Mouse (Mus musculus): ENCODE measurements around the gene Map3k15. TPM values are rescaled to one million over a fixed set of nuclear protein-coding genes. Genes with fewer than 3 reads are reported as not detected.
A peak's percentile ranks its signal among the peaks of the same experiment; 100 is the strongest.

Gene Map3k15
- total RNA-seq, 2 experiments from 2014 or later, result 0.38 to 0.50 TPM

DNA sequence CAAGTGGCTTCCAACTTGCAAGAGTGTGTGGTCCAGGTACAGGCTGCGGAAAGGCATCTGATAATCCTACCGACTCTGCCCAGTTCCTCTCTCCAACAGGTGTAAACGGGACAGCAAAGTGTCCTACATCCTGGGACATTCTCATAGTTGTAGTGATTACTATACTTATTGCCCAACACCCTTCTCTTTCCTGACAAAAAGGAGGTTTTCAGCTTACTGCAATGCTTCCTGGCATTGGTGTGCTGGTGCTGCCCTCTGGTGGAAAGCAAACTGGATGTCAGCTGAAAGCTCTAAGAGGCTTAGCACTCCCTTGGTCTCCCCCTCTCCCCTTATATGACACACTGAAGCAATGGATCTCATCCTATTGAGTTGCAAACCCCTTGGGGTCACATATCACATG, 128.4 kb downstream of the Map3k15 start:
- intact Hi-C loops (cut with DNase I), result loop anchor here (5.0 to 10.0 kb wide), 5 partner anchors 129 to 674 kb away; partner anchors contain the start of genes Map3k15 and Sh3kbp1
- DNase-seq, result peak; percentile 50 to 70

DNA sequence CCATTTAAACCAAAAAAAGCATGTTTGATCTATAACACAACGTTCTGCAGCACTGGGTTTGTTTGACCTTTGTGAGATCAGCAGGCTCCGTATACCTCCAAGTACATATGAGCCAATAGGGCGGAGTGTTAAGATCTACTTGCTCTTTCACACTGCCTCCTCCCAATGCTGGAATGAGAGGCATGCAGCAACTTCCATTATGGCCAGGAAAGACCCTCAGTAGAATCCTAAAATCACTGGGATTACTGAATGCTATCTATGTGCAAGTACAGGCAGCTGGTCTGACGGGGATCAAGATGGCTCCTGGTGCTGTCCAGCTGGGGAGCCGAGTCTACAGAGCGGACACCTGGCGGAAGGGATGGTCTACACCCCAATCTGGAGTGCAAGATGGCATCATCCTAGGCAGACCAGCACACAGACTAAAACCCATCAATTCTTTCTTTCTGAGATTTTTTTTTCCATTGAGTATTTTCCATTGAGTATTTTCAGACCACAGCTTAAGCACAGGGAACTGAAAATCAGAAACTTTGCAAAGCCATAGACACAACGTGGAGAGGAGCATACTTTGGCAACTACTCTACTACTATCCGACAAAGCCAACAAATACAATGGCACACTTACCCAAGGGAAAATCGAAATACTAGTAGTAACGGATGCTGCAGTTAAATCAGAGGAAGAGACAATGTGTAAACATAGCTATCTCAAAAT, 146.1 kb downstream of the Map3k15 start:
- intact Hi-C loops (cut with DNase I), result no loop called here
- no peak for DNase-seq

DNA sequence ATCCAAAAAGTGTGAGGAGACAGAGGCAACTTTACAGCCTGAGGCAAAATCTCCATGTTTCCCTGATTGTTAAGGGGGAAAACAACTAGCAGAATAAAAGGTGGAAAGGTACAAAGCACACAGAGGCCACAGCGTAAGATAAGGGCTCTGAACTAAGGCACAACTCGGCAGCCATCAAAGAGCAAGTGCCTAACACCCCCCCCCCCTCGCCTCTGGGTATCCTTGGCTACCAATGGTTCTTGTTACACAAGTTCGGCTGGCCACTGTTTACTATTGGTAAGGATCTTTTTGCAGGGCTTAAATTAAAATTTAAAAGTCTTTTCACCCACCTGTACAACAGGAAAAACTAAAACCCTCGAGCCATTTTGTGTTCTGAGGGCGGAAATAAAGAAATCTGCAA, 147.5 kb downstream of the Map3k15 start:
- intact Hi-C loops (cut with DNase I), result no loop called here
- no peak for DNase-seq

DNA sequence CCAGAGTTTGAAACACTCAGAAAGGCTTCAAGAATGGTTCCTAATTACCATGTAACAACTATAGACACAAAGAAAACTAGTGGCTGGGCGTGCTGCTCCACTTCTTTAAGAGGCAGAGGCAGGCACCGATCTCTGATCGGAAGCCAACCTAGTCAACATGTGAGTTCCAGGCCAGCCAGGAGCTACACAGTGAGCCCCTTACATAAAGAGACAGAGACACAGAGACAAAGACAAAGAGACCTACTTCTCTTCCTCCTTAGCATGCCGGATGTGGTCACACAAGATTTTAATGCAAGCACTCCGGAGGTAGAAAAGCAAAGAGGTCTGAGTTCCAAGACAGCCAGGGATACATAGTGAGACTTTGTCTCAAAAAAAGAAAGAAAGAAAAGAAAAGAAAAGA, 147.9 kb downstream of the Map3k15 start:
- DNase-seq, result no peak
- intact Hi-C loops (cut with DNase I), result no loop called here

DNA sequence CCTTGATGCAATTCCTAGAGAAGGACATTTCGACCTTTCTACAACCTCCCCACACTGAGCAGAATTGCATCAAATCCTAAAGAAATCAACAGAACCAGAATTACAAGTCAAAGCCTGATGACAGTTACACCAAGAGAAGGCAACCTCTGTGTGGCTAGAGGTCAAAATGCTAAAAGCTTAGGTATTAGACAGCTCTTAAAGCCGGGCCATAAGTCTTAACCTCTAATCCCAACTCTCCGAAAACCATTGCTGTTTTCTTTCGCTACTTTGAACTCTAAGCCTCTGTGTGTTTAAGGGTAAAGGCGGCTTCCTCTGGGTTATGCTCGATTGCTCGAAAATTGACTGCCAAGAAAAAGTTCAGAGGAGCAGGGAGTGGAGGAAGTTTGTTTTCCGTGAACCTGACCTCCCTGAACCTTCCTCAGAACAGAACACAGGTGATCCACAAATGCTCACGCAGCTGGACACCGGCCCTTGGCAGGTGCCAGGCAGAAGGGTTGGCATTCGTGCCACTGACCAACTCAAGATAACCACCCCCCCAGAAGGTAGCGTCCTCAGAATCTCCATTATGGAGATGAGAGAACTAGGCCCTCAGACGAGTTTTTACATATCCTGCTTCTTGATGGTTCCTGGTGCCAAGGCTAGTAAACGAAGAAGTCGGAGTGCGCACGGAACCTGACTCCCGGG, 149.1 kb downstream of the Map3k15 start:
- intact Hi-C loops (cut with DNase I), result no loop called here
- no peak for DNase-seq

DNA sequence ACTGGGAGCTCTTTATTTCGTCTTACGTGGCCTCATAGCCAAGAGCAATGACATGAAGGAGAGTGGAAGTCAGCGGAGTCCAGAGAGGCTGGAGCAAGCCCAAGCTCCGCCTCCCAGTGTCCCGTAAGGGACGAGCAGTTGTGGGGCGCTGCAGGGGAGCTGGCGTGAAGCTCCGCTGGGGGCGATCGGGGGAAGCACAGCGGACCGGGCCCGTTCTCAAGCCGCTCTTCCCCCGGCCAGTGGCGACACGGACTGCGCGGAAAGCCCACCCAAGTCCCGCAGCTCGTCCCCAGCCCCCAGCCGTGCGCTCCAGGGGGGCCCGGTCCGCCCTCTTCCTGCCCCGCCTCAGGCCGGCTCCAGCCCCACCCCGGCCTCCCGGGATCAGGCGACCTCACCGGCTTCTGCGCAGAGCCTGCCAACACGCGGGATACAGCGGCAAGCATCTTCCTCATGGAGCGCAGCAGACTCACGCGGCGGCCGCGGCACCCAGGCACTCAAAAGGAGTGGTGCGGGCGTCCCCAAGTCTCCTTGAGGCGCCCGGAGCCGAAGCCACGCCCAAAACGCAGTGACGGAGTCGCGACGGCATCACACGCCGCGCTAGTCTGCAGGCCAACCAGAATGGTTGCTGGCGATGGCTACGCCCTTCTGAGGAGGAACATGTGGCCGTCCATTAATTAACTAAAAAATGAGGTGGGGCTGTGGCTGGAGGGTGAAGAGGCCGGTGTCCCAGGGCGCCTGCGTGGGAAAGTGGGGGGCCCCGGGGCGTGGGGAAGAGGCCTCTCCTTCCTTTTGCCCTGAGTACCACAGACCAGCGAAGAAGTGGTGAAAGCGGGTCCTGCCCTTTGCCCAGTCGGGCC, 149.9 kb downstream of the Map3k15 start, which contains the start of gene Pdha1:
Pdha1 (minus strand) TSS at position 553 of the 857 bp plus-strand sequence.
- intact Hi-C loops (cut with DNase I), result no loop called here
- DNase-seq, result peak; percentile 89 to 92

DNA sequence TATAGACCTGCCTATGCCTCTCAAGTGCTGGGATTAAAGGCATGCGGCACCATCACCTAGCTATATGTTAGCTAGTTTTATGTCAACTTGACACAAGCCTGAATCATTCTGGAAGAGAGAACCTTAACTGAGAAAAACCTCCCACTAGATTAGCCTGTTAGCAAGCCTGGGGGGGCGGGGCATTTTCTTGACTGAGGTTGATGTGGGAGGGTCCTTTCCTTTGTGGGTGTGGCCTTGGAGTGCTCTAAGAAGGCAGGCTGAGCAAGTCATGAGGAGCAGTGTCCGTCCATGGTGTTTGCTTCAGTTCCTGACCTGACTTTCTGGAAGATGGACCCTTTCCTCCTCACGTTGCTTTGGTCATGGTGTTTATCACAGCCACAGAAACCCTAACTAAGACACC, 158.6 kb downstream of the Map3k15 start:
- intact Hi-C loops (cut with DNase I), result no loop called here
- DNase-seq, result no peak

DNA sequence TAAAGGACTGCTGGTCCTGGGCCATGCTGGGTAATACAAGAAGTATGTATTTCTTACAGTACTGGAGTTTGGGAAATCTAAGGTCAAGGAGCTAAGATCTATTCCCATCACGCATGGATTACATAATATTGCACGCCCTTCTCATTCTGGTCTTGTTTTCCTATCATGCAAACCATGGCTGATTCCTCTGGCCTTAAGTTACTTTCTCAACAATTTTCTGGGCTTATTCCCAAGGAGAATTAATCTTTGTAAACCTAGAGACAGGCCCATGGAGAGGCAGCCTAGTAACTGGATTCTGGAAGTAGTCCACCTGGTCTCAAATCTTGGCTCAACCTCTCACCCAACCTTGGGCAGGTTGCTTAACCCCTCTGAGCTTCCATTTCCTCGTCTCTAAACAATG, 159.2 kb downstream of the Map3k15 start:
- no peak for DNase-seq
- intact Hi-C loops (cut with DNase I), result no loop called here

DNA sequence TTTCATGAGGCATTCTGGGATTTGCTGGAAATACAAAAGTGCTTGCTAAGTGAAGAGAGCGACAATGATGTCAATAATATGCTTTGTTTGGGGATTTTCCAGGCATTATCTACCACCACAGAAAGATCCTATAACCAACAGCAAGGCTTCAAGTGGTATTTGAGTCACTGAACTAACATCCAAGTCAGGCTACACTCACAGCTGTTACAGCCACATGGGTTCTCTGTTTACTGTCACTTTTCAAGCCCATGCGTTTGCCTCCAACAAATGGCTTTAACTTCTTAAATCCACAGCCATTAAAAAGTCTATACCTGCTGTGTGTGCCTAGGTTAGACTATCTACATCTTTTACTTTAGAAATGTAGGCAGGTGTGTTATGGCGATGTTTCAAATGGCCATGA, 160.6 kb downstream of the Map3k15 start:
- intact Hi-C loops (cut with DNase I), result no loop called here
- no peak for DNase-seq

DNA sequence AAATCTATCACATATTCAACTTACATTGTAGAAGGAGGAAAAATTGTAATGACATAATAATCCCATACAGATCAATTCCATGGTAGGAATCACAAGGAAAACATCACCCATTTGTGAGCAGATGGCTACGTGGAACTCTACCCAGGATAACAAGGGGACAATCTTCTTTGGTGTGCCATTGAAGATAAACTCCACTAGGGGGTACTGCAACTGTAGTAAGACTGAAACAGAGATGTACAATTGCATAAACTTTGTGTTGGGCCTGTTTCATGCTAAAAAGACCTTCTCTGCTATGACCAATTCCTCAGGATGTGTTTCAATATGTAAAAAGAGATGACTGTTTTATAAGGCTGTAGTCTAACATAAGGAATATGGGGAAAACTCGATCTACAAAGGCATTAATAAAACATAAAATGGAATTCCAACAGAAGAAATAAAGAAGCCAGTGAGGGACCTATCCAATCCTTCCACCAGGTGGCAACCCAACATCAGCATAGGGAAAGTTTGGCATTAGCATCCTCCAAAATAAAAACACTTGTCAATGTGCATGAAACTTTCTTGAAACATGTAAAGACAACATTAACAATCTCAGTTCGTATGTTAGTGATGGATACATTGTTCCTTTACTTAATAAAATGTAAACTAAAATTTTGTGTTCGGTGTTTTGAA, 165.0 kb downstream of the Map3k15 start:
- peak in 1 of 2 experiments; percentile 39 for DNase-seq
- intact Hi-C loops (cut with DNase I), result loop anchor here (1.0 to 5.0 kb wide), 3 partner anchors 17 to 880 kb away; no protein-coding TSS in a partner anchor

DNA sequence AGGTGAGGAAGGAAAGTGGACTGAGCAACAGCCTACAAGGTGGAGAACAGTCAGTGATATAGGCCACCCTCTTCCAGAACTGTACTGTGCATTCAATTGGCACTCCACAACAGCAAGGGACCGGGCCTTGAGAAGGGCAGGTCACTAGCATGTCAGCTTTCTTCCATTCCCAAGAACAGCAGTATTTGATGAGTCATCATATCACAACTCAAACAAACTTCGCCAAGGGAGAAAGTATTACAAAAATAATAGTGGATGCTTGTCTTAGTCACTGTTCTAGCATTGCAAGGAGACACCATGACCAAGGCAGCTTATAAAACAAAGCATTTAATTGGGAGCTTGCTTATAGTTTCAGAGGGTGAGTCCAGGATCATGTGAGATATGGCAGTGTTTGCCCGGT, 176.0 kb downstream of the Map3k15 start:
- no peak for DNase-seq

DNA sequence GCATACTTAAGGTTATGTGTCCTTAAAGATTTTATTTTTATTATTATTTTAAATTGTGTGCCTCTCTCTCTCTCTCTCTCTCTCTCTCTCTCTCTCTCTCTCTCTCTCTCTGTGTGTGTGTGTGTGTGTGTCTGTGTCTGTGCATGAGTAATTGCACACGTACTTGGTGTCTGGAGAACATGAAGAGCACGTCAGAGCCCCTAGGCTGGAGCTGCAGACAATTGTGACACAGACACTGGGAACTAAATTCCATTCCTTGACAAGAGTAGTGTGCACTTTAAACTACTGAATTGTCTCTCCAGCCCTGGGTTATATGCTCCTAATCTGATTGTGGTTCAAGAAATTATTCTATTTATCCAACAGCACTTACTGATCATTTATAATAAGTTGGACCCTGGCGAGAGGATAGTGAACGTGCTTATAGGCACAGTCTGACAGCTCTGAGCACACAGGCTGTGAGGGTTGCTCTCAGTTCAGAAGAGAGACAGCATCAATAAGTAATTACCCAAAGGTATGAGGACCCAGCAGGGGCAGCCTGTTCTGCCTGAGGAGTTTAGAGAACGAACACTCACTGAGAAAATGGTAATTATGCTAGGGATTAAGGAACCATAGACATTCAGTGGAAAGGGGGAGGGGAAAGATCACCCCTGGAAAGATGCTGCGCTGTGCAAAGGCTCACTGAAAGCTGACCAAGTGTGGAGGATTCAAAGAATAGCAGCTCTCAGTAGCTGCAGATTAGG, 178.2 kb downstream of the Map3k15 start:
- intact Hi-C loops (cut with DNase I), result no loop called here
- no peak for DNase-seq

More for the DNA sequence above, 176.0 kb downstream of the Map3k15 start:
- intact Hi-C loops (cut with DNase I), result no loop called here

DNA sequence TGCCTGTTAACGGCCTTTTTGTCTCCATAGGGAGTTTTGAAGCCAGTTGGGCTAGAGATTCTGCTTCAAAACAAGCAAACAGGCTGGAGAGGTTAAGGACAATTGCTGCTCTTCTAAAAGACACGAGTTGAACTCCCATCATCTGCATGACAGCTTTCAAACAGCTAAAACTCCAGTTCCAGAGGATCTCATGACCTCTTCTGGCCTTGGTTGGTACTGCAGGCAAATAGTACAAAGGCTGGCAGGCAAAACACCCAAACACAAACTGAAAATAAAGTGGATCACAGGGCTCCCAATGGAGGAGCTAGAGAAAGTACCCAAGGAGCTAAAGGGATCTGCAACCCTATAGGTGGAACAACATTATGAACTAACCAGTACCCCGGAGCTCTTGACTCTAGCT, 181.9 kb downstream of the Map3k15 start:
- peak; percentile 66 to 74 for DNase-seq
- intact Hi-C loops (cut with DNase I), result loop anchor here (1.0 to 10.0 kb wide), 4 partner anchors 17 to 862 kb away; partner anchors contain the start of gene Map3k15

Other genes with a start within 250 kb of the Map3k15 start
- 100 to 1,000 TPM; 884 to 926 TPM for gene Pdha1, start 150.0 kb downstream of the Map3k15 start, total RNA-seq (2021)